Mouse (Mus musculus) kidney, adult 2 months (tissue): Measurements from ENCODE around the gene Selenoi.

Source experiments
- CTCF ChIP-seq: fragments of 200-500 bp; conservative IDR thresholded peaks from 2 replicates; pipeline ENCODE4 v1.5.1; 2011; ENCODE audit warnings: low read depth, mild to moderate bottlenecking, control low read depth, low read length, moderate library complexity, mixed read lengths; ENCODE audit not compliant: insufficient read depth, insufficient read length
- POLR2A ChIP-seq: fragments of 200-500 bp; IDR thresholded peaks from one replicate; pipeline ENCODE4 v1.6.1; 2011; ENCODE audit warnings: low read depth, low read length, control low read depth

DNA sequence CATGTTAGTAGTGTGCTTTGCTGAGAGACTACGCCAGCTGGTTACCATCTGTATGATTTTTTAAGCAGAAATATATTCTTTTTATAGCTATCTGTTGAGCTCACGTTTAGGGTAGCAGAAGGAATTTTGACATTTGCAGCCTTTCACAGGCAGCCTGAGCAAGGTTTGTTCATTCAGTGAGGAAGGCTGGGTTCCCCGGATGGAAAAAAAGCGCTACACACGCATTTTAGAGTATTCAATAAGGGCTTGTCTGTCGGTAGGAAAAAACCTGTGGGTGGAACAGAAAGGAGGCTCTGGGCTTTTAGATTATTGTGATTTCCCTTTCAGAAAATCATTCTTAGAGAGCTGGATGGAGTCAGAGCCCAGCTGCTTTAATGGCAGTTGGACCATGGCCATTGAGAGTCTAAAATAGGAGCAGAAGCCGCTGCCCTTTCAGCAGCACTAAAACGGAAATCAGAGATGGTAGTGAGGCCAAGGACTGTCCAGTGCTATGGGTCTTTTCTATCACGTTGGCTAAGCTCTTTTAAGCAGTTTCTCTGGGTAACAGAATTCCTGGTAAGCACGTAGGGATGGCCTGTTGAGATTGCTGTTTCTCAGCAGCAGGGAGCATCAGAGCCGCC lies 38.3 kb downstream of the Selenoi start:
- TF ChIP-seq CTCF (no peak), POLR2A (no peak)
